Mouse (Mus musculus): ENCODE measurements at regions not wholly inside any gene's neighbourhood (a gene's known extent, or its start where the extent isn't known, plus 50 kb on each side); places are given as distances from the start of the nearest gene placed in this dataset.

DNA sequence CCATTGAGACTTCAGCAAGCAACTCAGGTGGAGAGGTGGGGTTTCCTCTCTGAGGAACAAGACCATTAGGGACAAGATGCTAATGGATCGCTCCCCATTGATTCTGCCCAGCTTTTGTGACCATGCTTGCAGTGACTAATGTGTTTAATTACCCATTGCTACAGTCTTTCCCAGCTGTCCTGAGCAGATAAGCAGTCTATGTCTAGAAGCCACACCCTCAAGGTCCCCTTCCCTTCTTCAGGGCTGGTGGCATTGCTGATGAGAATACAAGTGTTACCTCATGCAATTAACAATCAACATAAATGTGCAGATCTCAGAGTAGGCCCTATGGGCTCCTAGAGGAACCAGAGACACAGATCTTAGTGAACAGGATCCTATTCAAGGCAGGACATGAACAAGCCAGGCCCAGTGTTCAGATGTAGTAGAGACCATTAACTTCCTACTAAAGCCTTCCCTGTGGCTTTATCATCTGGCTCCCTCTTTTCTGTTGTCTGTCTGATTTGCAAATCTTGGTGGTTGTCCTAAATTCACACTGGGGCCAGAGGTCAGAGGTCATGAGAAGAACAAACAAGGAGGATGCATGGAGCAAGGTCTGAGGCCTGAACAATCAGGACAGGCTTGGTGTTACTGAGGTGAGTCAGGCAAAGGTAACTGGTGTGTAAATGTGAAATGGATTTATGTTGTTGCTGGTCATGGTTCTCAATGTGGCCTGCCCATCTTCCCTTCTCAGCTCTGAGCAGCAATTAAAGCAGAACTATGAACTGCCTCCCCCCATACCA, 56.8 kb downstream of the Odc1 start:
- CTCF ChIA-PET, result no interaction called here

GRCm38 (mm10) chr12:17603576-17603975, 59.0 kb downstream of the Odc1 start:
- CTCF ChIA-PET, result no interaction called here

DNA sequence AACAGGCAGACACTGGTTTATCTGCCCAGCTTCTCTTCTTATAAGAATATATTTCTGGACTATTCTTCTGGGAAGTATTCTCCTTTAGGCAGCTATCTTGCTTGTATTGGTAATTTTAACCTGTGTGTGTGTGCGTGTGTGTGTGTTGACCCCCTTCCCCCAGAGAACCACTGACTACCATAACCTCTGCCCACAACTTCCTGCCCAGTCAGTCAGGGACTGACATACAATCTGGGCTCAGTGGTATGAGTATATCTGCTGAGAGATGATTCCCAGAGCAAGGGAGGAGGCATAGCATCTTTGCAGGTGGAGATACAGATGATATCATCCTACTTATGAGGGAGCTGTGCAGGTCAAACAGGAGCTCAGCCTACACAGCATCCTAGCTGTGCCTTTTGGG, 65.8 kb downstream of the Odc1 start:
- CTCF ChIA-PET, result interaction anchor here (0.7 kb wide), 1 partner anchor 10 kb away, joined by 3 read pairs; no protein-coding TSS in a partner anchor

GRCm38 (mm10) chr12:17611988-17612387, 67.4 kb downstream of the Odc1 start:
- CTCF ChIA-PET, result no interaction called here

- CTCF ChIA-PET, result no interaction called here
Observed at GRCm38 (mm10) chr12:17618300-17618699, 72.4 kb upstream of the Hpcal1 start.

GRCm38 (mm10) chr12:17620226-17620625, 70.4 kb upstream of the Hpcal1 start:
- CTCF ChIA-PET, result interaction anchor here (0.6 kb wide), 1 partner anchor 10 kb away, joined by 3 read pairs; no protein-coding TSS in a partner anchor

- CTCF ChIA-PET, result no interaction called here
Observed at GRCm38 (mm10) chr12:17621487-17621888, 69.2 kb upstream of the Hpcal1 start.

DNA sequence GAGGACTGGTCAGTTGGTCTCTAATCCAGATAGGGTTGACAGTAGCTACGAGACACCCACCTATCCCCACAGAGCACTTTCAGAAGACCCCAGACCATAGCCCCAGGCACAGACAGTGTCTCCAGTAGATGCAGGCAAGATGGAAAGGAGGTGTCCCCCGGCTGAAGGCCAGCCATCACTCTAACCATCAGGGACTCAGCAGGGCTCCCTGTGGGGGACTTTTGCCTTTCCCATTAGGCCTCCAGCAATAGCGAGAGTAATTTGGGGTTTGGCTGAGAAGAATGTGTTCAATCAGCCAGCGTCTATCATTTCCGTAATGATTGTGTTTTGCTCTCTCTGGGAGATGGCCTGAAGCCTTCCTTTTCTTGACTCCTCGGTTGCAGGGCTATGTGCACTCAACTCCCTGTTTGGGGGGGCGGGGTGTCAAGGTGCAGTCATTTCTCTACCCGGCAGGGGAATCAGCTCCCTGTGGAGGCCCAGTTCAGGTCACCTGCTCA, 68.1 kb upstream of the Hpcal1 start:
- CTCF ChIA-PET, result no interaction called here

- CTCF ChIA-PET, result no interaction called here
Observed at GRCm38 (mm10) chr12:17626043-17626442, 64.6 kb upstream of the Hpcal1 start.

DNA sequence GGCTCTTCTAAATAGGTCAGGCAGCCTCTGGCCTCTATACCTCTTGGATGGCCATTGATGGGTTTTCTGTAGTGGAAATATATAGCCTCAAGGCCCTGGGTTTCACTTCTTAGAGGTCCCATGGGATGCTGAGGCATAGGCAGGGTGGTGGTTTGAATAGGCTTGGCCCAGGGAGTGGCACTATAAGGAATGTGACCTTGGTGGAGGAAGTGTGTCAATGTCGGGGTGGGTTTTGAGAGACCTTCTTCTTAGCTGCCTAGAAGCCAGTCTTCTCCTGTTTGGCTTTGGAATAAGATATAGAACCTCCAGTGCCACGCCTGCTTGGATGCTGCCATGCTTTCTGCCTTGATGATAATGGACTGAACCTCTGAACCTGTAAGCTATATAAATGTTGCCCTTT, 59.5 kb upstream of the Hpcal1 start:
- CTCF ChIA-PET, result no interaction called here

DNA sequence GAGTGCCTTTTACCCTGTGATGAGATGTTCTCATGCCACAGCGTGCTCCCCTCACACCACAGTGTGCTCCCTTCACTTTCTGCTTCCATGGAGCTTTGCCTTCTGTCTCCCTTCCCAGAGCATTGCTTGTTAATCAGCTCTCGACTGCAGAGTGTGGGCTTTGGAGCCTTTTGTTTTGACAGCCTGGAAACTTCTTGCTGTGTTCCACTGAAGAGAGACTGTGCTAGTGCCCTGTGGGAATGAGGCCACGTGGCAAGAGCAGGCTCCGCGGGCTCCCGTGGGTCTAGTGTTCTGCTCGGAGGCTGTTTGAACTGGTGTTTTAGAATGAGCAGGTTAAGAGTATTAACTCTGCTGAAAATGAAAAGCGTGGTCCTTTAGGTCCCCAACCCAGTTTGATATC, 54.5 kb upstream of the Hpcal1 start:
- CTCF ChIA-PET, result no interaction called here

- CTCF ChIA-PET, result no interaction called here
Observed at GRCm38 (mm10) chr12:17636590-17636989, 54.1 kb upstream of the Hpcal1 start.

Measured in spleen, embryonic (tissue).